Mouse (Mus musculus): Measurements from ENCODE around the gene Cradd. TPM values are rescaled to one million over a fixed set of nuclear protein-coding genes. Genes with fewer than 3 reads are reported as not detected.

The Cradd gene
- polyA plus RNA-seq, 1 experiment from 2014 or later = 15.4 TPM

DNA sequence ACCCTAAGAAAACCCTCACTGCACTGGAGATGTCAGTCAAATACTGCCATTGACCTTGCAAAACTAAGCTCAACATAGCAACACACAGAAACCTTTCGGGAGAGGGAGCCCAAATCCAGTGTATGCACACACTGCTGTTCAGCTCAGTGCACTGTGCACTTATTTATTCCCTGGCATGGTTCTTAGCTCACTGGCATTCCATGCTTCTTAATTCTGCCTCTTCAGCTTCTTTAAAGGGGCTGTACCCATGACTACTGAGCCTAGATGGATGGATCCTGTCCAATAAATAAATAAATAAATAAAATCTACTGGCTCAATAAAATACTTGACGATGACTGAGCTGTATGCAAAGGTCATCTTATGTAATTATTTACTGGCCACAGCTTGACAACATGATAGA, 85.3 kb downstream of the Cradd start:
- no peaks in the 10 kb centered on the region for H3K9me3 ChIP-seq (ENCODE audit: low read length)
- ATAC-seq (no peak), DNase-seq (ENCODE audit: low spot score) (no peak)
- H3K4me2 ChIP-seq (replicated peaks; ENCODE audit: low read depth, low read length) = no peak overlapping the region
- no peak overlapping the region for H3K27ac ChIP-seq (ENCODE audit: low read length)
- H3K4me1 ChIP-seq (ENCODE audit: insufficient read depth, low read depth, low read length) = peaks cover 8% of the 10 kb centered on the region; the same call in 1 of the 2 replicates
- no peak overlapping the region for H3K9ac ChIP-seq (replicated peaks; ENCODE audit: low read depth)
- no peak overlapping the region for H3K4me3 ChIP-seq (ENCODE audit: low read depth, low read length)
- H3K36me3 ChIP-seq (ENCODE audit: insufficient read depth, low read length) = no peaks in the 10 kb centered on the region
- H3K27me3 ChIP-seq (replicated peaks; ENCODE audit: insufficient read depth, low read length) = no peaks in the 10 kb centered on the region
- TF ChIP-seq EP300 (IDR thresholded peaks at IDR 0.05) (no peak), CTCF (IDR thresholded peaks at IDR 0.05) (no peak)
- WGBS = 55% methylated on average over 2 of the region's 2 CpGs

- H3K9ac ChIP-seq (replicated peaks; ENCODE audit: low read depth) = no peak overlapping the region
- H3K36me3 ChIP-seq (ENCODE audit: insufficient read depth, low read length) = no peaks in the 10 kb centered on the region
- no peaks in the 10 kb centered on the region for H3K27me3 ChIP-seq (replicated peaks; ENCODE audit: insufficient read depth, low read length)
- WGBS = 45% methylated on average over 8 of the region's 8 CpGs
- DNase-seq (ENCODE audit: low spot score) = peak; percentile 53
- H3K4me1 ChIP-seq (ENCODE audit: insufficient read depth, low read depth, low read length) = peaks cover 15% of the 10 kb centered on the region; the same call in 1 of the 2 replicates
- H3K27ac ChIP-seq (ENCODE audit: low read length) = no peak overlapping the region
- H3K9me3 ChIP-seq (ENCODE audit: low read length) = no peaks in the 10 kb centered on the region
- no peak overlapping the region for H3K4me2 ChIP-seq (replicated peaks; ENCODE audit: low read depth, low read length)
- TF ChIP-seq EP300 (IDR thresholded peaks at IDR 0.05) = 0 out of 2 replicates have a peak, but pooled peaks have one; percentile 17
- no peak for TF ChIP-seq CTCF (IDR thresholded peaks at IDR 0.05)
- H3K4me3 ChIP-seq (ENCODE audit: low read depth, low read length) = no peak overlapping the region
- peak; percentile 54 for ATAC-seq
Observed at GRCm38 (mm10) chr10:95236226-95236625, 87.7 kb downstream of the Cradd start.

GRCm38 (mm10) chr10:95234661-95235060, 89.3 kb downstream of the Cradd start:
- Histone ChIP-seq H3K9ac (replicated peaks; ENCODE audit: low read depth) (no peak overlapping the region), H3K27ac (ENCODE audit: low read length) (no peak overlapping the region), H3K27me3 (replicated peaks; ENCODE audit: insufficient read depth, low read length) (no peaks in the 10 kb centered on the region), H3K9me3 (ENCODE audit: low read length) (no peaks in the 10 kb centered on the region), H3K4me3 (ENCODE audit: low read depth, low read length) (no peak overlapping the region), H3K4me1 (ENCODE audit: insufficient read depth, low read depth, low read length) (peaks cover 15% of the 10 kb centered on the region; the same call in 1 of the 2 replicates), H3K36me3 (ENCODE audit: insufficient read depth, low read length) (no peaks in the 10 kb centered on the region), H3K4me2 (replicated peaks; ENCODE audit: low read depth, low read length) (no peak overlapping the region)
- WGBS = 66% methylated on average over 3 of the region's 3 CpGs
- no peak for TF ChIP-seq CTCF (IDR thresholded peaks at IDR 0.05)
- TF ChIP-seq EP300 (IDR thresholded peaks at IDR 0.05) = no peak
- ATAC-seq (no peak), DNase-seq (ENCODE audit: low spot score) (no peak)

- no peaks in the 10 kb centered on the region for H3K36me3 ChIP-seq (ENCODE audit: insufficient read depth, low read length)
- TF ChIP-seq CTCF (IDR thresholded peaks at IDR 0.05) = no peak
- no peak for TF ChIP-seq EP300 (IDR thresholded peaks at IDR 0.05)
- no peak overlapping the region for H3K9ac ChIP-seq (replicated peaks; ENCODE audit: low read depth)
- no peak overlapping the region for H3K4me2 ChIP-seq (replicated peaks; ENCODE audit: low read depth, low read length)
- peak overlapping the region; percentile 28; the same call in 1 of the 2 replicates for H3K27ac ChIP-seq (ENCODE audit: low read length)
- H3K9me3 ChIP-seq (ENCODE audit: low read length) = no peaks in the 10 kb centered on the region
- 46% methylated on average over 10 of the region's 10 CpGs for WGBS
- peak; percentile 42 for DNase-seq (ENCODE audit: low spot score)
- H3K4me1 ChIP-seq (ENCODE audit: insufficient read depth, low read depth, low read length) = peaks cover 15% of the 10 kb centered on the region; the same call in 1 of the 2 replicates
- H3K4me3 ChIP-seq (ENCODE audit: low read depth, low read length) = no peak overlapping the region
- ATAC-seq = peak; percentile 33
- no peaks in the 10 kb centered on the region for H3K27me3 ChIP-seq (replicated peaks; ENCODE audit: insufficient read depth, low read length)
Observed at GRCm38 (mm10) chr10:95233044-95233443, 90.9 kb downstream of the Cradd start.

- no peaks in the 10 kb centered on the region for H3K27me3 ChIP-seq (replicated peaks; ENCODE audit: insufficient read depth, low read length)
- peak; percentile 84 for TF ChIP-seq EP300 (IDR thresholded peaks at IDR 0.05)
- no peak for TF ChIP-seq CTCF (IDR thresholded peaks at IDR 0.05)
- WGBS = 35% methylated on average over 3 of the region's 3 CpGs
- peaks cover 15% of the 10 kb centered on the region; the same call in 1 of the 2 replicates for H3K4me1 ChIP-seq (ENCODE audit: insufficient read depth, low read depth, low read length)
- no peaks in the 10 kb centered on the region for H3K36me3 ChIP-seq (ENCODE audit: insufficient read depth, low read length)
- H3K4me3 ChIP-seq (ENCODE audit: low read depth, low read length) = no peak overlapping the region
- H3K27ac ChIP-seq (ENCODE audit: low read length) = peak overlapping the region; percentile 28; the same call in 1 of the 2 replicates
- DNase-seq (ENCODE audit: low spot score) (peak; percentile 80), ATAC-seq (peak; percentile 71)
- no peak overlapping the region for H3K9ac ChIP-seq (replicated peaks; ENCODE audit: low read depth)
- no peaks in the 10 kb centered on the region for H3K9me3 ChIP-seq (ENCODE audit: low read length)
- H3K4me2 ChIP-seq (replicated peaks; ENCODE audit: low read depth, low read length) = no peak overlapping the region
Observed at GRCm38 (mm10) chr10:95232554-95232953, 91.4 kb downstream of the Cradd start.

DNA sequence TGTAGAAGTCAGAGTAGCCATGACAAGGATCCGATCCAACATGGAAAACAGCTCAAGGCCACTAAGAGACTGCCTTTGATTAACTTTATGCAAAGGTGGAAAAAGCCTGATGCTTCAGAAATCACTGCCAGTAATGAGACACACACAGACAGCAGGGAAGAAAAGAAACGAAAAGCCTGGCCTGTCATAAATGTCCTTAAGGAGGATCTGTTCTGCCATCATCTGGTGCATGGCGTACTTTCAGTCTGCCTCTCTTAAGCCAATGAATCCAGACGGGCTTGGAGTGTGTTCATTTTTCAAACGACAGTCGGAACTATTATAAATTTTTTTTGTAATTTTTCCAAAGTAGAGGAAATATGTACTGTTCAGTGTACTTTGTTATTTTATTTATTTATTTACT, 95.7 kb downstream of the Cradd start:
- H3K27ac ChIP-seq (ENCODE audit: low read length) = no peak overlapping the region; the same call in 1 of the 2 replicates
- H3K9me3 ChIP-seq (ENCODE audit: low read length) = no peaks in the 10 kb centered on the region
- peaks cover 5% of the 10 kb centered on the region; the same call in 1 of the 2 replicates for H3K4me1 ChIP-seq (ENCODE audit: insufficient read depth, low read depth, low read length)
- H3K36me3 ChIP-seq (ENCODE audit: insufficient read depth, low read length) = no peaks in the 10 kb centered on the region
- H3K4me3 ChIP-seq (ENCODE audit: low read depth, low read length) = no peak overlapping the region
- TF ChIP-seq CTCF (IDR thresholded peaks at IDR 0.05) = peak; percentile 53
- TF ChIP-seq EP300 (IDR thresholded peaks at IDR 0.05) = 0 out of 2 replicates have a peak, but pooled peaks have one; percentile 21
- no peaks in the 10 kb centered on the region for H3K27me3 ChIP-seq (replicated peaks; ENCODE audit: insufficient read depth, low read length)
- H3K9ac ChIP-seq (replicated peaks; ENCODE audit: low read depth) = no peak overlapping the region
- no peak overlapping the region for H3K4me2 ChIP-seq (replicated peaks; ENCODE audit: low read depth, low read length)
- WGBS = 58% methylated on average over 6 of the region's 6 CpGs
- DNase-seq (ENCODE audit: low spot score) = peak; percentile 84
- ATAC-seq = peak; percentile 57; the same call in 1 of the 2 replicates
